Mouse (Mus musculus) midbrain, embryonic 12.5 days (tissue): ENCODE data around the gene Fkbp6. TPM values are rescaled to one million over a fixed set of nuclear protein-coding genes. Genes with fewer than 3 reads are reported as not detected.
A peak's percentile ranks its signal among the peaks of the same experiment; 100 is the strongest.
"Not testable (repeated sequence)": the region's sequence is repeated elsewhere in the genome, so short reads cannot be mapped to it uniquely, and the experiment has no call there.

Experiments
- ATAC-seq: fragments of 200-750 bp; cut with Nextera tagmentation; 2 replicates; pipeline ENCODE4 v1.8.0; 2017; ENCODE audit warnings: low read depth, moderate TSS enrichment, moderate library complexity; ENCODE audit not compliant: low FRiP score
- H3K27ac ChIP-seq: fragments of 300-500 bp; sonication (generic); replicated peaks from 2 replicates; pipeline ENCODE4 v1.5.1; 2016; ENCODE audit warnings: mild to moderate bottlenecking
- H3K27me3 ChIP-seq: fragments of 300-500 bp; sonication (generic); 2 replicates; pipeline ENCODE4 v1.6.1; 2016; ENCODE audit warnings: mild to moderate bottlenecking
- H3K36me3 ChIP-seq: fragments of 300-500 bp; sonication (generic); 2 replicates; pipeline ENCODE4 v1.6.1; 2016
- H3K4me1 ChIP-seq: fragments of 300-500 bp; sonication (generic); 2 replicates; pipeline ENCODE4 v1.6.1; 2016
- H3K4me2 ChIP-seq: fragments of 300-500 bp; sonication (generic); replicated peaks from 2 replicates; pipeline ENCODE4 v1.6.1; 2016; ENCODE audit warnings: mild to moderate bottlenecking, moderate library complexity
- H3K4me3 ChIP-seq: fragments of 300-500 bp; sonication (generic); 2 replicates; pipeline ENCODE4 v1.5.1; 2016; ENCODE audit warnings: mild to moderate bottlenecking
- H3K9ac ChIP-seq: fragments of 300-500 bp; sonication (generic); replicated peaks from 2 replicates; pipeline ENCODE4 v1.6.1; 2016; ENCODE audit warnings: mild to moderate bottlenecking, moderate library complexity
- H3K9me3 ChIP-seq: fragments of 300-500 bp; sonication (generic); 2 replicates; pipeline ENCODE4 v1.6.1; 2016; ENCODE audit warnings: mild to moderate bottlenecking
- WGBS: fragments of 180-500 bp; shearing (Covaris S2); methylation state at CpG from one replicate; pipeline ENCODE4 v1.1.7; 2016; 5-methylcytosine and 5-hydroxymethylcytosine counted together
- polyA plus RNA-seq: library from polyadenylated mRNA; unstranded; fragments of >200 nt; fragmentation: Nextera tagmentation; extraction: Ambion mirVana; gene quantifications from 2 replicates; pipeline ENCODE4 v1.2.1, GENCODE M21; 2016

Fkbp6 gene
- polyA plus RNA-seq, 1 experiment from 2014 or later: not detected

DNA sequence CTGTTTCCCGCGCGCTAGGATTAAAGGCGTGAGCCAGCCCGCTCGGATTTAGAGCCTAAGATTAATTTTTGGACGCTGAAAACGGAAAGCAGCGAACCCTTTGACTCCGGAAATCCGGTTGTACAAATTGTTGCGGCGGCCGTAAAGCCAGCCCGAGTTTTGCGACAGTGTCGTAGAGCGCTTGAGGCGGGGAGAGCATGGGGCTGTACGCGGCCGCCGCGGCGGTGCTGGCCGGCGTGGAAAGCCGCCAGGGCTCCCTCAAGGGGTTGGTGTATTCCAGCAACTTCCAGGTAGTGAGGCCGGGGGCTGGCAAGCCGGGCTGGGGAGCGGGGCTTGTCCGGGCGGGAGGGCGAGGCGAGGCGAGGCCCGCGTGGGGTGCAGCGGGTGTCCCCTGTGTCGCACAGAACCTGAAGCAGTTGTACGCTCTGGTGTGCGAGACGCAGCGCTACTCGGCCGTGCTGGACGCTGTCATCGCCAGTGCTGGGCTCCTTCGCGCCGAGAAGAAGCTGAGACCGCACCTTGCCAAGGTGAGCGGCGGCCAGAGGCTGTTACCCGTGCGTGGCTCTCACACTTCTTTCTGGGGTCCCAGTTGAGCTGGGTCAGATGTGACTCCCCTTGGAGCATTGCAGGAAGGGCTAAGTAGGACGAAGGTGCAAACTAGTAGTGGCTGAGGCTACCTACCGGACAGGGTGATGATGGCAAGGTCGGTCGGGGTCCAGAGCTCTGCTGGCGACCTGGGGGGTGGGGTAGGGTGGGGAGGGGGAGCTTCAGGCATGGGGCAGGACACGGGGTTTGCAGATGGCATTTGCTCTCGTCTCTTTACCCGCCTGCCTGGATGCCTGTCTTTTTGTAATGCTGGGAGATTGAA is 20.2 kb upstream of the Fkbp6 start, which contains the start of gene Nsun5:
Gene Nsun5, plus strand, starts transcription at position 167 of the 868 bp plus-strand sequence.
- Histone ChIP-seq H3K27me3 (0 out of 2 replicates have a peak, but pooled peaks cover 4% of the 10 kb centered on the region), H3K4me2 (peak within 1 kb of the TSS; percentile 94), H3K4me3 (peak within 1 kb of the TSS; percentile 95), H3K9ac (peak within 1 kb of the TSS; percentile 90), H3K36me3 (peaks cover 37% of the 10 kb centered on the region), H3K4me1 (peaks cover 18% of the 10 kb centered on the region), H3K9me3 (no peaks in the 10 kb centered on the region), H3K27ac (peak within 1 kb of the TSS; percentile 77; the same call in 1 of the 2 replicates)
- peak; percentile 77 for ATAC-seq
- WGBS: under 1% methylated on average over 64 of the region's 64 CpGs

DNA sequence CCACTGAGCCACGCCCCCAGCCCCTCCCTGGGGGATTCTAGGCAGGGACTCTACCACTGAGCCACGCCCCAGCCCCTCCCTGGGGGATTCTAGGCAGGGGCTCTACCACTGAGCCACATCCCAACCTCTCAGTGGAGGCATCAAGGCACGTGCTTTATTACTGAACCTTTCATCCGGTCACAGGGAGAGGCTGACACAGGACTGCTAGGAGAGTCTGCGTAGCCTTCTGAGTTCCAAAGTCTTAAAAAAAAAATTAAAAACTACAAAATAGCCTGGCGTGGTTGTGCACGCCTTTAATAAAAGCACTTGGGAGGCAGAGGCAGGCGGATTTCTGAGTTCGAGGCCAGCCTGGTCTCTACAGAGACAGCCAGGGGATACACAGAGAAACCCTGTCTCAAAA is 19.4 kb upstream of the Fkbp6 start:
- Histone ChIP-seq H3K36me3 (peaks cover 29% of the 10 kb centered on the region), H3K4me2 (peak overlapping the region; percentile 94), H3K4me3 (peak overlapping the region; percentile 95), H3K4me1 (peaks cover 18% of the 10 kb centered on the region), H3K9ac (peak overlapping the region; percentile 90; the same call in 1 of the 2 replicates)
- H3K27ac ChIP-seq, H3K27me3 ChIP-seq, H3K9me3 ChIP-seq, ATAC-seq: not testable (repeated sequence)
- WGBS: 58% methylated on average over 9 of the region's 9 CpGs

DNA sequence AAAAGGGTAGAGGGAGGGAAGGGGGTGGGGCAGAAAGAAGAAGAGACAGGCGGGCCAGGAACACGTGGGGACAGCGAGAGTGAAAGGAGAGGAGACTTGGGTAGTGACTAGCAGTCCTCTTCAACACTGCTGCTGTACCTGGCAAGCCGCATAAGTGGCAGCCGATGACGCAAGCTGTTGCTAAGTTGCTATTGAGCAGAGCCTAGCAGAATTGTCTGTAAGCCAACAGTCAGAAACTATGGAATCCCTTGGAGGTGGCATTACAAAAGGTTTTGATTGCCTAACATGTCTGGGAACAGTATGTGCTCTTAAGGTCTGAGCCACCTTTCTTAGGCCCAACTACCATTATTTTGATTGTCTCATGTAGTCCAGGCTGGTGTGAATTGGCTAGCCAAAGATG is 18.5 kb upstream of the Fkbp6 start:
- peaks cover 20% of the 10 kb centered on the region for H3K36me3 ChIP-seq
- H3K27ac ChIP-seq: no peak overlapping the region
- no peaks in the 10 kb centered on the region for H3K9me3 ChIP-seq
- no peak overlapping the region for H3K4me2 ChIP-seq
- peaks cover 4% of the 10 kb centered on the region; the same call in 1 of the 2 replicates for H3K27me3 ChIP-seq
- 86% methylated on average over 6 of the region's 6 CpGs for WGBS
- H3K4me3 ChIP-seq: no peak overlapping the region
- H3K4me1 ChIP-seq: peaks cover 18% of the 10 kb centered on the region
- H3K9ac ChIP-seq: no peak overlapping the region
- ATAC-seq: no peak

DNA sequence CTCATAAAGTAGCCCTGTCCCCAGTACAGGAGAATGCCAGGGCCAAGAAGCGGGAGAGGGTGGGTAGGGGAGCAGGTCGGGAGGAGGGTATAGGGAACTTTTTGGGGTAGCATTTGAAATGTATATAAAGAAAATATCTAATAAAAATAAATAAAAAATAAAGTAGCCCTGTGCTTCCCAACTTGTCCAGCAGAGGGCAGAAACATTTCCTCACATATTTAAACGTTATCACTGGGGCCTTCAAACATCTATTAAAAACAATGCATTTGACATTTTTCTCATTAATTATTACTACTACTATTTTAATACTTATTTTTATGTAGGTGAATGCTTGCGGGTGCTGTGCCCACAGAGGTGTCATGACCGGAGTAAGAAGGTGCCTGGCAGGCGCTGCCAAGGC is 18.0 kb upstream of the Fkbp6 start:
- no peak overlapping the region for H3K9ac ChIP-seq
- peaks cover 4% of the 10 kb centered on the region; the same call in 1 of the 2 replicates for H3K27me3 ChIP-seq
- H3K27ac ChIP-seq: no peak overlapping the region
- no peaks in the 10 kb centered on the region for H3K9me3 ChIP-seq
- ATAC-seq: no peak
- H3K4me3 ChIP-seq: no peak overlapping the region
- H3K4me2 ChIP-seq: no peak overlapping the region
- H3K36me3 ChIP-seq: peaks cover 17% of the 10 kb centered on the region
- peaks cover 18% of the 10 kb centered on the region for H3K4me1 ChIP-seq
- WGBS: 58% methylated on average over 6 of the region's 6 CpGs

DNA sequence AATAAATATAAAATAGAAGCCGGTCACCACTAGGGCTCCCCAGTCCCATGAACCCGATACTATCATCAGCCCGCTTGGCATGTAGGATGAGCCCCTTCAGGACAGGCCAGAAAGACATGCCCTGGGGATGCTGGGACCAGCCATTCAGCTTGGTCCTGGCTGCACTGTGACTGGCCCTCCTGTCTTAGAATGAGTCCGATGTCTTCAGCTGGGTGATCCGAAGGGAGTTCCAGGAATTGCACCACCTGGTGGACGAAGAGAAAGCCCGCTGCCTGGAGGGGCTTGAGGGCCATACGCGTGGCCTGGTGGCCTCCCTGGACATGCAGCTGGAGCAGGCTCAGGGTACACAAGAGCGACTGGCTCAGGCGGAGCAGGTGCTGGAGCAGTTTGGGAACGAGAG is 13.7 kb upstream of the Fkbp6 start:
- H3K4me3 ChIP-seq: no peak overlapping the region
- no peak for ATAC-seq
- no peaks in the 10 kb centered on the region for H3K36me3 ChIP-seq
- H3K9me3 ChIP-seq: no peaks in the 10 kb centered on the region
- no peak overlapping the region for H3K9ac ChIP-seq
- H3K4me1 ChIP-seq: no peaks in the 10 kb centered on the region
- no peak overlapping the region for H3K27ac ChIP-seq
- peaks cover 4% of the 10 kb centered on the region; the same call in 1 of the 2 replicates for H3K27me3 ChIP-seq
- WGBS: 27% methylated on average over 12 of the region's 12 CpGs
- no peak overlapping the region for H3K4me2 ChIP-seq

DNA sequence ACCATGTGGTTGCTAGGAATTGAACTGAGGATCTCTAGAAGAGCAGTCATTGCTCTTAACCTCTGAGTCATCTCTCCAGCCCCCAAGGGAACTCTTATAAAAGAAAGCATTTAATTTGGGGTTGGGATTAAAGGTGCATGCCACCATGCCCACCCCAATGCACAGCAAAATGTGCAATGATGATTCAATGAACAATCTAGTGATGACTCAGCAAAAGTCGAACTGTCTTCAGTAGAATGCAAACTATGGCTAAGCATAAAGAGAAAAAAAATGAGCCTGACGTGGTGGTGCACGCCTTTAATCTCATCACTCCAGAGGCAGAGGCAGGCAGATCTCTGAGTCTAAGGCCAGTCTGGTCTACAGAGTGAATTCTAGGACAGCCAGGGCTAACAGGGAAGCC is 12.7 kb upstream of the Fkbp6 start:
- Histone ChIP-seq H3K4me2 (no peak overlapping the region), H3K27ac (no peak overlapping the region), H3K9ac (no peak overlapping the region), H3K9me3 (peaks cover 2% of the 10 kb centered on the region), H3K27me3 (peaks cover 4% of the 10 kb centered on the region; the same call in 1 of the 2 replicates), H3K36me3 (no peaks in the 10 kb centered on the region), H3K4me3 (no peak overlapping the region), H3K4me1 (no peaks in the 10 kb centered on the region)
- ATAC-seq: no peak
- 85% methylated on average over 3 of the region's 3 CpGs for WGBS

DNA sequence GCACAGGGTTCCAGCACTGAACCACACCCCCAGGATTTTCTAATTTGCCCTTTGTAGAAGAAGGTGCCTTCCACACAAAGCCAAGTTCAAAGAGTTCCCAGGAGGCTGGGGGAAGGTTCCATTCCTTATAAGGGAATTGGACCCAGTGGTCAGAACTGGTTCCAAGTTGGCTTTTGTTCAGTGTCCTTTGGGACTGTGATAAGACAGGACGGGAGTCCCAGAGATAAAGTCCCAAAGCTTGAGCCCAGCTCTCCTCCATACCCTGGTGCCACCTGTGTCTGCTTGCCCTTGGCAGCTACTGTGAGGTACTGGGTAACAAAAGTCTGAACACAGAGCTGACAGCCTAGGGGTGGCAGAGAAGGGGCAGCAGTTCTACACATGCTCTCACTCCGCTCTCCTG is 9.9 kb upstream of the Fkbp6 start:
- no peak overlapping the region for H3K27ac ChIP-seq
- no peak overlapping the region for H3K4me2 ChIP-seq
- no peak overlapping the region for H3K4me3 ChIP-seq
- no peak overlapping the region for H3K9ac ChIP-seq
- H3K27me3 ChIP-seq: no peaks in the 10 kb centered on the region; the same call in 1 of the 2 replicates
- no peak for ATAC-seq
- no peaks in the 10 kb centered on the region for H3K36me3 ChIP-seq
- no peaks in the 10 kb centered on the region for H3K4me1 ChIP-seq
- peaks cover 3% of the 10 kb centered on the region for H3K9me3 ChIP-seq
- 93% methylated on average over 2 of the region's 2 CpGs for WGBS

DNA sequence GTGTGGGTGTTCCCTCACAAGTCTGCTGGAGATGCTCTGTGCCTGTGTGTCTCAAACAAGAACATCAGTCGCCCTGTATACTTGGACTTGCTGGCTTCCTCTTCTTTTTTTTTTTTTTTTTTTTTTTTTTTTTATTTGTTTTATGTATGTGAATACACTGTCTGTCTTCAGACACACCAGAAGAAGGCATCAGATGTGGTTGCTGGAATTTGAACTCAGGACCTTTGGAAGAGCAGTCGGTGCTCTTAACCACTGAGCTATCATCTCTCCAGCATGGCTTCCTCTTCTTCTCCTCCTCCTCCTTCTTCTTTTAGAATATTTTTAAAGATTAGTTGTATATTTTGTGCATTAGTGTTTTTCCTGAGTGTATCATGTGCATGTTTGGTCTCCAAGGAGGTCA is 7.7 kb upstream of the Fkbp6 start:
- Histone ChIP-seq H3K9me3 (peaks cover 3% of the 10 kb centered on the region), H3K36me3 (no peaks in the 10 kb centered on the region), H3K4me1 (no peaks in the 10 kb centered on the region), H3K27me3 (peaks cover 10% of the 10 kb centered on the region), H3K4me3 (no peak overlapping the region), H3K4me2 (no peak overlapping the region), H3K9ac (no peak overlapping the region), H3K27ac (no peak overlapping the region)
- ATAC-seq: 0 out of 2 replicates have a peak, but pooled peaks have one; percentile 62
- WGBS: 86% methylated on average over 2 of the region's 2 CpGs

DNA sequence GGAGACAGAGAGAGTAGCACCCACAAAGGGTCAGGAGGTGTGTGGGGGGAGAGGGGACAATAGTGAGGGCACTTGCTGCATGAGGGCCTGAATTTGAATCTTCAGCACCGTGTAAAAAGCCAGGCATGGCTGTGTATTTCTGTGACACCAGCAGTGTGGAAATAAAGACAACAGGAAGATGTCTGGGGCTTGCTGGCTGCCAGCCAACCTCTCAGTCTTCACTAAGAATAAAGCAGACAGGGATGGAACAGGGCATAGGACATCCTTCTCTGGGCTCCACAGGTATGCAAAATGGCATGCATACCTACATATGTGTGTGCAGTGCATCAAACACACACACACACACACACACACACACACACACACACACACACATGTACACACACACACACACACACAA is 6.2 kb upstream of the Fkbp6 start:
- WGBS: 73% methylated on average over 1 of the region's 1 CpGs

DNA sequence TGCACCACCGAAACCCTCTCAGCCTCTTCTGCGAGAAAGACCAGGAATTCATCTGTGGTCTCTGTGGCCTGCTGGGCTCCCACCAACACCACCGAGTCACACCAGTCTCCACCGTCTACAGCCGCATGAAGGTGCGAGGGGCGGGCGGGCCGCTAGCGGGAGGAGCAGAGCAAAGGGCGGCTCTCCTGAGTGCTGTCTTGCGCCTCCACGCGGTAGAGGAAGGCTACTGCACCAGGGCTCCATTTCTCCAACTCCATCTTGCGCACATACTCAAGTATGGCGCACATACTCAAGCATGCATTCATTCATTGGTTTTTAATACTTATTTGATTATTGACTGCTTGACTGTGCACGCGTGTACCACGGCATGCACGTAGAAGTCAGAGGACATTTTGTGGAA is 3.7 kb upstream of the Fkbp6 start:
- ATAC-seq: no peak
- Histone ChIP-seq H3K4me1 (no peaks in the 10 kb centered on the region), H3K27me3 (peaks cover 10% of the 10 kb centered on the region), H3K9me3 (peaks cover 3% of the 10 kb centered on the region), H3K27ac (no peak overlapping the region), H3K4me2 (no peak overlapping the region), H3K9ac (no peak overlapping the region), H3K36me3 (no peaks in the 10 kb centered on the region), H3K4me3 (no peak overlapping the region)
- 17% methylated on average over 20 of the region's 20 CpGs for WGBS

More for the DNA sequence above, 6.2 kb upstream of the Fkbp6 start:
- Histone ChIP-seq H3K27me3 (peaks cover 10% of the 10 kb centered on the region), H3K27ac (no peak overlapping the region), H3K36me3 (no peaks in the 10 kb centered on the region), H3K9ac (no peak overlapping the region), H3K9me3 (peaks cover 3% of the 10 kb centered on the region), H3K4me2 (no peak overlapping the region), H3K4me1 (no peaks in the 10 kb centered on the region), H3K4me3 (no peak overlapping the region)
- no peak for ATAC-seq

DNA sequence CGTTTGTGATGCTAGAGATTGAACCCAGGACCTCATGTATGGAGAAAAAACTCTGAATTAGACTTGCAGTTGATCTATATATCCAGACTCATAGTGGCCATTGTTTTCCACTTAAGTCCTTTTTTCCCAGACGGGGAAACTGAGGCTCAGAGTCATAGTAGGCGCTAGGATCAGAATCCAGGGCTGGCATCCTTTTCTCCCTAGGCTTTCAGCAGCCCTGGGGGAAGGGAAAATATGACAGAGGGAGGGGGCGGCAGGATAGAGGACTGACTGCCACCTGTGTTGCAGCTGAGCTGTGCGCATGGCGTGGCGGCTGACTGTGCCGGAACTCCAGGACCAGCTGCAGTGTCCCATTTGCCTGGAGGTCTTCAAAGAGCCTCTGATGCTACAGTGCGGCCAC is 3.2 kb upstream of the Fkbp6 start, which contains the start of gene Trim50:
Gene Trim50, plus strand, starts transcription at position 301 of the 400 bp plus-strand sequence.
- 64% methylated on average over 9 of the region's 9 CpGs for WGBS
- no peak within 1 kb of the TSS for H3K4me3 ChIP-seq

DNA sequence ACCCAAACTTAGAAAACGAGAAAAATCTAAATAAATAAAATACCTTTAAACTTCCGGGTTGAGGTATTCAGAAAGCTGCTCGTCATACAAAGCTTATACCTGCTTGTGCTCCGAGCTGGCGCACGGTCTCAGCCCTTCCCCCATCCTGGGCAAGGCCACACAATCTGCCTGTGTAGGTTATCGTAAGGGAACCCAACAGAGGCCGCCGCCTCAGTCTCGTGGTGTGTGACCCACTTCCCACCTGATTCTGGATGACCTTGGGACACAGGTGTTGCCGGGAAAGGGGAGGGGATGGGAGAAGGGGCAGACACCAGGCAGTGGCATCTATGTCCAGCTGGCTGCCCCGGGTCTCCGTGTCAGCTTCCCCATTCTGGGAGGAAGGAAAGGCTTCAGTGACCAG is 1.8 kb upstream of the Fkbp6 start:
- no peaks in the 10 kb centered on the region for H3K4me1 ChIP-seq
- H3K4me2 ChIP-seq: no peak overlapping the region
- no peak overlapping the region for H3K9ac ChIP-seq
- H3K27ac ChIP-seq: no peak overlapping the region
- no peaks in the 10 kb centered on the region for H3K9me3 ChIP-seq
- no peak for ATAC-seq
- WGBS: 89% methylated on average over 13 of the region's 13 CpGs
- no peaks in the 10 kb centered on the region for H3K36me3 ChIP-seq
- H3K4me3 ChIP-seq: no peak overlapping the region
- peaks cover 12% of the 10 kb centered on the region for H3K27me3 ChIP-seq

More for the DNA sequence above, 3.2 kb upstream of the Fkbp6 start, which contains the start of gene Trim50:
- Histone ChIP-seq H3K4me2 (no peak within 1 kb of the TSS), H3K9ac (no peak within 1 kb of the TSS), H3K27me3 (peaks cover 10% of the 10 kb centered on the region), H3K9me3 (peaks cover 3% of the 10 kb centered on the region), H3K36me3 (no peaks in the 10 kb centered on the region), H3K4me1 (no peaks in the 10 kb centered on the region), H3K27ac (no peak within 1 kb of the TSS)
- no peak for ATAC-seq
